19 mouse cellular contexts compared by ENCODE assay signal in genomic region chr11:117999260-117999934, GRCm38 (mm10). TPM values are rescaled to one million over a fixed set of nuclear protein-coding genes. Genes with fewer than 3 reads are reported as not detected.
DNase-seq lines count a peak whose midpoint lies in the region; ATAC-seq and TF ChIP-seq lines count a peak whose summit lies in the region.
"Had no signal": no experiment of that assay in that cellular context is flagged by ENCODE, and none has a peak within 500 bp of the region (broad histone marks: within the 10 kb centered on the region; RNA-seq: fewer than 3 reads in every experiment).

No protein-coding gene starts in this region.

- intact Hi-C loops in heart, postnatal 25 days (cut with DNase I): no loop called here

- H3K9ac ChIP-seq in heart, embryonic 11.5 days (ENCODE audit: low read depth, low read length): no peak overlapping the region
- no peak overlapping the region for H3K9ac ChIP-seq in heart, embryonic 16.5 days (ENCODE audit: low read length)
- no peak overlapping the region for H3K9ac ChIP-seq in forebrain, embryonic 14.5 days (ENCODE audit: low read length)
- H3K9ac ChIP-seq: forebrain, postnatal 0 days; hindbrain, embryonic 14.5 days; limb, embryonic 15.5 days; midbrain, embryonic 12.5 days had no signal

- TF ChIP-seq POLR2A in small intestine, adult 2 months (IDR thresholded peaks at IDR 0.05; ENCODE audit: low read depth, low read length): no peak

- 76% methylated on average over 6 of the region's 6 CpGs for WGBS in heart, embryonic 11.5 days (ENCODE audit: insufficient replicate concordance)
- WGBS in heart, embryonic 16.5 days: 68% methylated on average over 6 of the region's 6 CpGs
- WGBS in small intestine, adult 2 months: 17% methylated on average over 6 of the region's 6 CpGs
- WGBS in forebrain, embryonic 14.5 days: 92% methylated on average over 6 of the region's 6 CpGs

- peaks cover 58% of the 10 kb centered on the region for H3K4me1 ChIP-seq in heart, embryonic 11.5 days (ENCODE audit: control insufficient read depth, insufficient read depth, low read length)
- peaks cover 41% of the 10 kb centered on the region for H3K4me1 ChIP-seq in heart, embryonic 16.5 days (ENCODE audit: control insufficient read depth, insufficient read depth, low read length)
- H3K4me1 ChIP-seq in small intestine, adult 2 months (ENCODE audit: control insufficient read depth, insufficient read depth, insufficient read length, low read length): peaks cover 46% of the 10 kb centered on the region
- no peaks in the 10 kb centered on the region for H3K4me1 ChIP-seq in forebrain, embryonic 14.5 days (ENCODE audit: control insufficient read depth, insufficient read depth, low read length)

- no peaks in the 10 kb centered on the region for H3K27me3 ChIP-seq in heart, embryonic 11.5 days (ENCODE audit: control insufficient read depth, insufficient read depth, low read length)
- H3K27me3 ChIP-seq in heart, embryonic 16.5 days (ENCODE audit: control insufficient read depth, insufficient read depth, low read length): no peaks in the 10 kb centered on the region
- no peaks in the 10 kb centered on the region for H3K27me3 ChIP-seq in small intestine, adult 2 months (ENCODE audit: control insufficient read depth, insufficient read depth, low read length)
- H3K27me3 ChIP-seq in forebrain, embryonic 14.5 days (replicated peaks; ENCODE audit: control insufficient read depth, insufficient read depth, low read length): no peaks in the 10 kb centered on the region
- H3K27me3 ChIP-seq: limb, embryonic 15.5 days; midbrain, embryonic 12.5 days had no signal

- no peak overlapping the region for H3K4me3 ChIP-seq in heart, embryonic 11.5 days (ENCODE audit: low read depth, low read length)
- no peak overlapping the region for H3K4me3 ChIP-seq in heart, embryonic 16.5 days (ENCODE audit: low read length)
- H3K4me3 ChIP-seq in small intestine, adult 2 months (ENCODE audit: low read depth, low read length): no peak overlapping the region
- no peak overlapping the region for H3K4me3 ChIP-seq in forebrain, embryonic 14.5 days (ENCODE audit: low read depth, low read length)
- H3K4me3 ChIP-seq: limb, embryonic 15.5 days; midbrain, embryonic 12.5 days had no signal

- peak overlapping the region; percentile 82; the same call in 1 of the 2 replicates for H3K27ac ChIP-seq in heart, embryonic 11.5 days (ENCODE audit: low read depth, low read length)
- H3K27ac ChIP-seq in heart, embryonic 16.5 days (ENCODE audit: low read length): peak overlapping the region; percentile 60
- peak overlapping the region; percentile 78 for H3K27ac ChIP-seq in small intestine, adult 2 months (ENCODE audit: insufficient read depth, low read depth, low read length)
- no peak overlapping the region for H3K27ac ChIP-seq in forebrain, embryonic 14.5 days (ENCODE audit: low read depth, low read length)
- H3K27ac ChIP-seq: hindbrain, embryonic 14.5 days; limb, embryonic 15.5 days; midbrain, embryonic 12.5 days had no signal

- 0 out of 2 replicates have a peak overlapping the region, but pooled peaks have one; percentile 27 for H3K4me2 ChIP-seq in heart, embryonic 11.5 days
- no peak overlapping the region for H3K4me2 ChIP-seq in heart, embryonic 16.5 days (ENCODE audit: low read depth, low read length)
- no peak overlapping the region for H3K4me2 ChIP-seq in forebrain, embryonic 14.5 days (ENCODE audit: low read length)
- H3K4me2 ChIP-seq: hindbrain, embryonic 14.5 days; limb, embryonic 15.5 days; midbrain, embryonic 12.5 days had no signal

- ATAC-seq in heart, embryonic 11.5 days (replicated peaks; ENCODE audit: insufficient number of reproducible peaks, low FRiP score, low TSS enrichment): no peak
- ATAC-seq in heart, embryonic 16.5 days (replicated peaks; ENCODE audit: extremely low read depth, insufficient read depth, low FRiP score): no peak
- ATAC-seq in forebrain, embryonic 14.5 days: no peak
- ATAC-seq: forebrain, postnatal 0 days had no signal

- no peaks in the 10 kb centered on the region for H3K9me3 ChIP-seq in heart, embryonic 11.5 days (replicated peaks; ENCODE audit: control insufficient read depth, low read length)
- no peaks in the 10 kb centered on the region for H3K9me3 ChIP-seq in heart, embryonic 16.5 days (replicated peaks; ENCODE audit: control insufficient read depth, low read length)
- no peaks in the 10 kb centered on the region for H3K9me3 ChIP-seq in forebrain, embryonic 14.5 days (replicated peaks; ENCODE audit: control insufficient read depth, low read length)
- H3K9me3 ChIP-seq: G1E; limb, embryonic 15.5 days; midbrain, embryonic 12.5 days had no signal

- TF ChIP-seq CTCF in small intestine, adult 2 months (IDR thresholded peaks at IDR 0.05; ENCODE audit: extremely low read depth, insufficient read length, insufficient replicate concordance, low read depth, low read length): no peak

- DNase-seq in heart, postnatal 25 days (ENCODE audit: low spot score): no peak
- DNase-seq in NIH3T3 (ENCODE audit: low read depth): peak; percentile 39
- DNase-seq in thymus, postnatal 25 days: no peak
- DNase-seq in forebrain, embryonic 14.5 days (ENCODE audit: low spot score): no peak
- DNase-seq: adrenal gland, postnatal 10 days; cerebellum, adult 9-11 months; forebrain, postnatal 0 days; gastrocnemius, postnatal 25 days; kidney, adult 2 months; kidney, postnatal 25 days; lung, postnatal 36 days; thymus, postnatal 4 days had no signal

- peaks cover 9% of the 10 kb centered on the region for H3K36me3 ChIP-seq in heart, embryonic 11.5 days (ENCODE audit: control insufficient read depth, insufficient read depth, low read length)
- peaks cover 12% of the 10 kb centered on the region for H3K36me3 ChIP-seq in heart, embryonic 16.5 days (ENCODE audit: control insufficient read depth, insufficient read depth)
- peaks cover 36% of the 10 kb centered on the region for H3K36me3 ChIP-seq in small intestine, adult 2 months (ENCODE audit: control insufficient read depth, insufficient read depth, low read length)
- H3K36me3 ChIP-seq in forebrain, embryonic 14.5 days (ENCODE audit: control insufficient read depth, insufficient read depth, low read length): peaks cover 50% of the 10 kb centered on the region

RNA-seq across cellular contexts. Expression of gene Pgs1, which starts 13.3 kb away (rescaled TPM):
- 26.5 and 27.4 TPM in 2 replicates for polyA plus RNA-seq in heart, embryonic 11.5 days (2014; fragmentation: Nextera tagmentation; extraction: Ambion mirVana)
- 10 to 100 TPM; 18.1 to 18.2 TPM for total RNA-seq in heart, postnatal 25 days (2021)
- 26.9 and 28.9 TPM in 2 replicates for polyA plus RNA-seq in heart, embryonic 16.5 days (2015; fragmentation: Nextera tagmentation; extraction: Ambion mirVana)
- 19.8 and 35.0 TPM in 2 replicates for polyA plus RNA-seq in small intestine, adult 2 months (2012; rRNA removed)
- polyA plus RNA-seq in forebrain, embryonic 14.5 days (2014; fragmentation: Nextera tagmentation; extraction: Ambion mirVana): 43.1 and 49.2 TPM in 2 replicates

RNA-seq across cellular contexts. Expression of gene Socs3, which starts 29.6 kb away (rescaled TPM):
- polyA plus RNA-seq in heart, embryonic 11.5 days (2014; fragmentation: Nextera tagmentation; extraction: Ambion mirVana): 3.6 and 4.5 TPM in 2 replicates
- 1 to 10 TPM; 5.2 to 6.3 TPM for total RNA-seq in heart, postnatal 25 days (2021)
- polyA plus RNA-seq in heart, embryonic 16.5 days (2015; fragmentation: Nextera tagmentation; extraction: Ambion mirVana): 7.2 and 8.2 TPM in 2 replicates
- 27.2 and 47.2 TPM in 2 replicates for polyA plus RNA-seq in small intestine, adult 2 months (2012; rRNA removed)
- 8.1 and 8.7 TPM in 2 replicates for polyA plus RNA-seq in forebrain, embryonic 14.5 days (2014; fragmentation: Nextera tagmentation; extraction: Ambion mirVana)
